Mouse (Mus musculus) retina, postnatal 7 days (tissue): ENCODE measurements around the gene Tmprss15.
A peak's percentile ranks its signal among the peaks of the same experiment; 100 is the strongest.

Experiments used
- DNase-seq: peaks from one replicate; pipeline ENCODE4 v3.0.0-alpha.2; 2012; ENCODE audit warnings: low read depth, low spot score

Tmprss15 gene

GRCm38 (mm10) chr16:79090997-79091396 is at the start of gene Tmprss15:
Gene Tmprss15 (minus strand): TSS chr16:79091097.
- no peak for DNase-seq

- no peak for DNase-seq
Observed at GRCm38 (mm10) chr16:79114879-79115278, 24.0 kb upstream of the Tmprss15 start.

- no peak for DNase-seq
Observed at GRCm38 (mm10) chr16:79109516-79109915, 18.6 kb upstream of the Tmprss15 start.

- DNase-seq = no peak
Observed at GRCm38 (mm10) chr16:79108969-79109368, 18.1 kb upstream of the Tmprss15 start.

- no peak for DNase-seq
Observed at GRCm38 (mm10) chr16:79100325-79100724, 9.4 kb upstream of the Tmprss15 start.

- DNase-seq = no peak
Observed at GRCm38 (mm10) chr16:79098321-79098720, 7.4 kb upstream of the Tmprss15 start.

GRCm38 (mm10) chr16:79086550-79086949 is 4.3 kb downstream of the Tmprss15 start:
- DNase-seq = no peak

GRCm38 (mm10) chr16:79063848-79064247 is 27.0 kb downstream of the Tmprss15 start:
- DNase-seq = peak; percentile 1

- DNase-seq = peak; percentile 8
Observed at GRCm38 (mm10) chr16:79058775-79059558, 31.9 kb downstream of the Tmprss15 start.

GRCm38 (mm10) chr16:79032593-79032992 is 58.3 kb downstream of the Tmprss15 start:
- no peak for DNase-seq

GRCm38 (mm10) chr16:79002812-79003211 is 88.1 kb downstream of the Tmprss15 start:
- no peak for DNase-seq

GRCm38 (mm10) chr16:79001679-79002078 is 89.2 kb downstream of the Tmprss15 start:
- DNase-seq = no peak

- no peak for DNase-seq
Observed at GRCm38 (mm10) chr16:78976384-78976783, 114.5 kb downstream of the Tmprss15 start.

GRCm38 (mm10) chr16:78974099-78974498 is 116.8 kb downstream of the Tmprss15 start:
- no peak for DNase-seq

- peak; percentile 24 for DNase-seq
Observed at GRCm38 (mm10) chr16:78969091-78969731, 121.7 kb downstream of the Tmprss15 start.

GRCm38 (mm10) chr16:78957434-78957833 is 133.5 kb downstream of the Tmprss15 start:
- no peak for DNase-seq

GRCm38 (mm10) chr16:78950359-78950758 is 140.5 kb downstream of the Tmprss15 start:
- no peak for DNase-seq

- DNase-seq = no peak
Observed at GRCm38 (mm10) chr16:78937755-78938154, 153.1 kb downstream of the Tmprss15 start.

- DNase-seq = no peak
Observed at GRCm38 (mm10) chr16:78934298-78934697, 156.6 kb downstream of the Tmprss15 start.

- DNase-seq = no peak
Observed at GRCm38 (mm10) chr16:78931287-78932025, 159.4 kb downstream of the Tmprss15 start.

GRCm38 (mm10) chr16:78930382-78931286 is 160.3 kb downstream of the Tmprss15 start, which contains the start of gene Chodl:
Gene Chodl (plus strand): TSS chr16:78930948.
- peak; percentile 14 for DNase-seq
